Mouse (Mus musculus) cortical plate, adult 2 months (tissue): Measurements from ENCODE around the gene Srp9. TPM values are rescaled to one million over a fixed set of nuclear protein-coding genes. Genes with fewer than 3 reads are reported as not detected.

Source experiments
- H3K27ac ChIP-seq: fragments of 200-500 bp; 2 replicates; pipeline ENCODE4 v1.5.1; 2012; ENCODE audit warnings: low read length, control low read depth, inconsistent platforms; ENCODE audit not compliant: insufficient read depth
- H3K4me1 ChIP-seq: fragments of 200-500 bp; 2 replicates; pipeline ENCODE4 v1.6.1; 2011; ENCODE audit warnings: low read length; ENCODE audit not compliant: control insufficient read depth, insufficient read depth
- H3K4me3 ChIP-seq: fragments of 200-500 bp; 2 replicates; pipeline ENCODE4 v1.5.1; 2011; ENCODE audit warnings: mild to moderate bottlenecking, low read length, control low read depth; ENCODE audit not compliant: insufficient read depth
- CTCF ChIP-seq: fragments of 200-500 bp; IDR thresholded peaks from 2 replicates; pipeline ENCODE4 v1.5.1; 2011; ENCODE audit warnings: mild to moderate bottlenecking, control low read depth, low read length; ENCODE audit not compliant: insufficient read depth; ENCODE audit errors: extremely low read depth
- POLR2A ChIP-seq: fragments of 200-500 bp; IDR thresholded peaks from 2 replicates; pipeline ENCODE4 v1.6.1; 2011; ENCODE audit warnings: mild to moderate bottlenecking, low read length, control low read depth; ENCODE audit not compliant: insufficient read depth; ENCODE audit errors: extremely low read depth
- polyA plus RNA-seq: library from polyadenylated mRNA; depleted of rRNA; stranded (reverse); fragments of >200 nt; gene quantifications from 2 replicates; pipeline ENCODE4 v1.2.3, GENCODE M21; 2012

Gene Srp9
- polyA plus RNA-seq, 1 experiment = 112 TPM

DNA sequence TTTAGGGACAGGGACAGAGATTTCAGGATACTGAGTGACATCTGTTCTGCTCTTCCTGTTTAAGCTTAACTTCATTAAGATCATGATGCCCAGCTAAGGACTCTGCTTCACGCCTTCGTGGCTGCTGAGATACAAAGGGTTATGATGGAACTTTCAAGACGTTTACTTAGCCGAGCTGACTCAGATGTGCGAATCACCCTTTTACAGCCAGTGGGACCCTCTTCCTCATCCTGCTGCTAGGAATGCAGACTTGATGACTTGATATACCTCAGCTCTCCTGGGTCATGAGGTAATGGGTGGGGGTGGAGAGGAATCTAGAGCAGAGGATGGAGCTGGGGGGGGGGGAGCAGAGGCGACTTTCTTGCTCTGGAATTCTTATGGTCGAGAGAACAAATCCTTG lies 33.3 kb upstream of the Srp9 start:
- H3K4me1 ChIP-seq = peaks cover 3% of the 10 kb centered on the region

DNA sequence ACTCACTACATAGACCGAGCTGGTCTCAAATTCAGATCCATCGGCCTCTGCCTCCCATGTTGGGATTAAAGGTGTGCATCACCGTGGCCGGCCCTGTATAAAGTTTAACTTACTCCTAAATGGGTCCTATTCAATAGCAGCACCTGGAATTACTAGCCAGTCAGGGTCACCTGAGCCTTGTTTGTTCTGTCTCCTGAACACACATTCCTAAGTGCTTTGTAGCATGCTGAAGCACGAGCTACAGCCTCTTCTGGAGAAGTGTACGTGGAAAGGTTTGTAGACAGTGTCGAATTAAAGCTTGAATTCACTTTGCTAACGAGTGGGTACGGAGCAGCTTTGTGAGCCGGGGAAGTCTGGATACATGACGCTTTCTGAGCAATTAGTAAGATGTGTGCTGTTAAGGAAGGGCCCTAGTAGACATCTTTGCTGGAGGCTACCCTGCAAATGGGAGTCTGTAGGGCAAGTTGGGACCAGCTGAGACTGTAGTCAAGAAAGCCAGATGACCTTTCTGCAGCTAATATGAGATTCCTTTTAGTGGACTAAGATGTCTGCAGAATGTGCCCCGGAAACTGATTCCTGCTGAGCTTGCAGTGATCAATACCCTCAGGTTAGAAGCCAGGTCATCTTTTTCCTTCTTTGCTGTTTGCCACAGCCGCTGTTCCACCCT lies 32.7 kb upstream of the Srp9 start:
- Histone ChIP-seq H3K4me3 (no peak overlapping the region), H3K27ac (no peak overlapping the region), H3K4me1 (peaks cover 3% of the 10 kb centered on the region)
- no peak for TF ChIP-seq CTCF
- TF ChIP-seq POLR2A = no peak

More for the DNA sequence above, 33.3 kb upstream of the Srp9 start:
- TF ChIP-seq CTCF (no peak), POLR2A (no peak)
- Histone ChIP-seq H3K4me3 (no peak overlapping the region), H3K27ac (no peak overlapping the region)

DNA sequence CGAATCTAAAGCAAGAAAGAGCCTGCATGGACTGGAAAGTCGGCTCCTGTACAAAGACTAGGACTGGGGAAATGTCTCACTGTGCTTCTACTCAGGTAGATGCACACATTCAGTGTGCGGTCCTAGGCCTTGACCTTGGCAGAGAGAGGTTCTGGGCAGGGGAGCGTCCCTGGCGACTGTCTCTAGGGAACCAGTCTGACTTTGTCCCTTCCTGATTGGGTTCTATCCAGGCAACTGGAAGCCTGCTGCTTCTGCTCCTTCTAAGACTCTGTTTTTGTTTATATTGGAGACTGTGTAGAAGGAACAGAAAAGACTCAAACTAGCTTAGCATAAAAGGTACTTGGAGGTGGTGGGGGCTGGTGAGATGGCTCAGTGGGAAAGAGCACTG lies 32.1 kb upstream of the Srp9 start:
- Histone ChIP-seq H3K4me3 (no peak overlapping the region), H3K4me1 (peaks cover 3% of the 10 kb centered on the region), H3K27ac (no peak overlapping the region)
- TF ChIP-seq POLR2A (no peak), CTCF (no peak)

DNA sequence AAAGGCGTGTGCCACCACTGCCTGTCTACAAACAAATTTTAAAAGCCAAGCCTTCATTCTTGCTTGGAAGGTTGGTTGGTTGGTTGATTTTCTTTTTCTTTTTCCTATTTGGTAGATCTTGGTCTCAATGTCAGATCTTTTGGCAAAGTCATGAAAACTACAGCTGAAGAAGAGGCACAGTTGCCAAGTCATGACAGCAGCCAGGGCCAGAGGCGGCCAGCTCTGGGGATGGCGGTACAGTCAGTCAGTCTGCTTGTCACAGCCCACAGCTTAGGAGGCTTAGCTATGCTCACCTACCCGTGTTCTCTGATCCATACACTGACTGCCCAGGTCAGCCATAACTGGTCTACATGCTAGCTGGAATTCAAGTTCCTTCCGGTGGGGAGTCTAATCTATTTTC lies 31.1 kb upstream of the Srp9 start:
- Histone ChIP-seq H3K4me1 (peaks cover 3% of the 10 kb centered on the region), H3K4me3 (no peak overlapping the region), H3K27ac (no peak overlapping the region)
- TF ChIP-seq CTCF (no peak), POLR2A (no peak)

DNA sequence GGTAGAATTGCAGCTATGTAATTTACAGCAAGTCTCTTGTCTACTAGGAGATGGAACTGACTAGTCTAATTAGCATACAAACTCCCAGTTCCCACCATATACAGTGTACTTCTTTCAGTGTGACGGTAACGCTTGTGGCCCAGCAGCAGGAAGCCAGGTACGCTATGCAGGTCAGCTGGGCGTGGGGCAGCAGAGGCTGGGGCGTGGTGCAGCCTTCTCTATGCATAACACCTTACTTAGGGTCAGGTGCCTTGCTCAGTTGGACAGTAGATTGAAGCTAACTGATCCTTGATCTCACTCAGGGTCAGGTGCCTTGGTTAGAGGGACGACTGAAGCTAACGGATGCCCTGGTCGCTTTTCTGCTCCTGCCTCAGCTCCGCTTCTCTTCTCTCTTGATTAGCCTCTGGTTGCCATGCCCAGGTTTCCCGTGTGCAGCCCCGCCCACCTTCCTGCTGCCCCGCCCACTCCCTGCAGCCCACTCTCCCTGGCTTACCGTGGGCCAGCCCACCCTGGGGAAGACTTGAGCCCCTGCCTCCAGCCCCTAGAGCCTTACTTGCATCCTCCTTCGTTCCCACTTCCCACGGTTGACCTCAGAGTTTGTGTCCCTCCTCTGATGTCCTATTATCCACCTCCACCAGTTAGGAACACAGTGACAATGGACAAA lies 29.9 kb upstream of the Srp9 start:
- Histone ChIP-seq H3K4me1 (no peaks in the 10 kb centered on the region; the same call in 1 of the 2 replicates), H3K4me3 (no peak overlapping the region), H3K27ac (no peak overlapping the region)
- TF ChIP-seq CTCF = no peak
- no peak for TF ChIP-seq POLR2A

DNA sequence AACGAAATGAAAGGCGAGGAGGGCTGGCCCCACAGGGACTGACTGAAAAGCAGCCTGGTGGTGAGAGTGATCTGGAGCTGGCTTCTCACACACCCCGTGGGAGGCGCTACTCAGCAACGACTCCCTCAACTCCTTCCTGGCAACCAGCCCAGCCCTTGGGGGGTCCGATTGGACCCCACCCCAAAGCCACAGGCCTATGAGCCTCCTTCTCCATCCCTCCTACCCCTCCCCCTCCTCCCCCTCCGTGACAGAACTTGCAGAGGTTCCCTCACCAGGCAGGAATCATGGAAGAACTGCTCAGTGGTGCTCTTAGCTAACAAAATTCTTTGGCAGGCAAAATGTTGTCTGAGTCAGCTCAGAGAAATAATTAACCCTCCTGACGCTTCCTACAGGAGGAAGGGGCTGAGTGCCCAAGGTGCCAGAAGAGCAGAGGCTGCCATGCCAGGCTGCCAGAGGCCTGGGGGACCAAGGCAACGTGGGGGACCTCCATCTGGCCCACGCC lies 29.2 kb upstream of the Srp9 start:
- no peak for TF ChIP-seq CTCF
- no peak for TF ChIP-seq POLR2A
- H3K27ac ChIP-seq = no peak overlapping the region
- no peaks in the 10 kb centered on the region; the same call in 1 of the 2 replicates for H3K4me1 ChIP-seq

DNA sequence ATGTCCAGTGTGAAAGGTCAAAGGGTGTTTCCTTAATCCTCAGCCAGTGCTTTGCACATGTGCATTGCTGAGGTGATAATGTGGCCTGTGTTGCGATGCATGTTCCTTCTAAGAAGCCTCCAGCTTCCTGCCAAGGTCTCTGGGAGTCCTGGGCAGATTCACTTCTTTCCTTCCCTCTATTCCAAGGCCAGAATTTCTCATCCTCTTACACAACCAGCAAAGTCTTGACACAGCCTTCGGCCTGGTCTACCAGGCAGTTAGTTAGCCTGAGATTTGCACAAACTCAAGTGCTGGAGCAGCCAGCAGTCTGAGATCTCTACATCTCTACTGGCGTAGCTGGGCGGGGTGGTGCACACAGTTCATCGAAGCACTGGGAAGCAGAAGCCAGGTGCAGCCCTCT lies 27.8 kb upstream of the Srp9 start:
- no peak overlapping the region for H3K4me3 ChIP-seq
- H3K4me1 ChIP-seq = no peaks in the 10 kb centered on the region; the same call in 1 of the 2 replicates
- no peak overlapping the region for H3K27ac ChIP-seq
- TF ChIP-seq CTCF = no peak
- TF ChIP-seq POLR2A = no peak

More for the DNA sequence above, 29.2 kb upstream of the Srp9 start:
- H3K4me3 ChIP-seq = no peak overlapping the region

DNA sequence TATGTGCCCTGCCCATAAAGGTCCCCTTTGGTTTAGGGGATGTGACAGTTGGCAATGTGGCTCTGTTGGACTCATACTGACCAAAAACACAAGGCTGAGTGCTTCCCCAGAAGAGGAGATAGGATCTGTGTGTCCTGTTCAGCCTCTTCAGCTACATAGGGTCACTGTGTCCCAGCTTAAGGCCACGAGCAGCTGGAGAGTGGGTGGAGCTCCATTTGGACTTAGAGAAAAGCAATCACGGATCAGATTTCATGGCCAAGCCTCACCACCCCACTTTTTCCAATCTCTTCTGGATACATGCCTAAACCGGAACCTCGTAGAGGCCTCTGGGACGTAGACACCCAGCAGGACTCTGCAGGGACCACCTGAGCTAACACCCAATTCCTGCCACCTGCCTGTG lies 25.5 kb upstream of the Srp9 start:
- H3K4me1 ChIP-seq = no peaks in the 10 kb centered on the region; the same call in 1 of the 2 replicates
- H3K4me3 ChIP-seq = no peak overlapping the region
- TF ChIP-seq POLR2A (no peak), CTCF (no peak)

DNA sequence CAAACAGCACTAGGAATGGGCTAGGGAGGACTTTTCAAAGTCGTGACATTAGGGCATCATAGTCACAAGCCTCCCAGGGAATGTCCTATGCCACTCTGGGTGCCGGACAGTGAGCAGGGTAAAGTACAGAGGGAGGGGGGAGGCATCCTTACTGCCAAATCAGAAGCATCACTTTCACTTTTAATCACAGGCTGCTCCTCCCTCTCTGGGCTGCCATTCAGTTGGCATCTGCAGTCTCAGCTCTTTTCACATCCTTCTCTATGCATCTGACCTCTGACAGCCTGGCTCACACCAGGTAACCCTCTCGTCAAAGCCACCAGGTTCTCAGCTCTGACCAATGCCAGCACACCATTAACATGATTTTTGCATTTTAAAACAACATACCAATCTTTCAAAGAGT lies 24.1 kb upstream of the Srp9 start:
- no peaks in the 10 kb centered on the region; the same call in 1 of the 2 replicates for H3K4me1 ChIP-seq
- no peak overlapping the region for H3K4me3 ChIP-seq
- H3K27ac ChIP-seq = no peak overlapping the region
- TF ChIP-seq CTCF = no peak
- TF ChIP-seq POLR2A = no peak

More for the DNA sequence above, 25.5 kb upstream of the Srp9 start:
- H3K27ac ChIP-seq = no peak overlapping the region

DNA sequence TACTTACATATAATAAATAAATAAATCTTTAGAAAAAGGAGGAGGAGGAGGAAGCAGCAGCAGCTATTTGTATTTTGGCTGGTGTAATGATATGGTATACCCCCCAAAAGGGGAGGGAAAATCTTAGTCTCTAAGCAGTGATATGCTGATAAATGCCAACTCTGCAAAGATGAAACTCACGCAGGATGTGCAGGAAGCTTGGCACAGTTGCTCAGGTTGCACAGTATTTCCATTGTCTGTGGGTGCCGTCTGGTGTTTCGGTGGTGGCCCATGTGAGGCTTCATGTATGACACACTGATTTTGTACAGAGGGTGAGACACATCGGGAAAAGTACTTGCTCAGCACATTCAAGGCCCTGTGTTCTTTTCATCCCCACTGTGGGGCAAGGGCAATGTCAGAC lies 23.1 kb upstream of the Srp9 start:
- Histone ChIP-seq H3K27ac (no peak overlapping the region), H3K4me1 (no peaks in the 10 kb centered on the region), H3K4me3 (no peak overlapping the region)
- TF ChIP-seq POLR2A = no peak
- no peak for TF ChIP-seq CTCF
